Mouse (Mus musculus) stomach, postnatal 0 days (tissue): Measurements from ENCODE around the gene Alg12.

ENCODE experiments used
- CTCF ChIP-seq: IDR thresholded peaks from 2 replicates; pipeline ENCODE4 v1.5.1; 2016; ENCODE audit warnings: antibody characterized with exemption, low read depth, mild to moderate bottlenecking, moderate library complexity
- EP300 ChIP-seq: optimal IDR thresholded peaks from 2 replicates; pipeline ENCODE3; 2016; ENCODE audit warnings: antibody characterized with exemption

- TF ChIP-seq CTCF (no peak), EP300 (no peak)
Measured at GRCm38 (mm10) chr15:88854969-88855830, 36.1 kb upstream of the Alg12 start.
